Mouse (Mus musculus): ENCODE data around the gene Zfp2. TPM values are rescaled to one million over a fixed set of nuclear protein-coding genes. Genes with fewer than 3 reads are reported as not detected.

The Zfp2 gene
- polyA plus RNA-seq, 1 experiment from 2014 or later: 59.9 TPM

Other genes starting within 250 kb of the Zfp2 start
- 61.3 and 83.5 TPM in 2 replicates for gene Zfp354c, start 88.4 kb downstream of the Zfp2 start, polyA plus RNA-seq (2014; fragmentation: Nextera tagmentation; extraction: Ambion mirVana)
- gene Zfp879, start 74.6 kb downstream of the Zfp2 start, polyA plus RNA-seq (2014; fragmentation: Nextera tagmentation; extraction: Ambion mirVana): 1.6 and 1.9 TPM in 2 replicates
- gene Grm6, start 65.5 kb downstream of the Zfp2 start, polyA plus RNA-seq (2014; fragmentation: Nextera tagmentation; extraction: Ambion mirVana): not detected in 2 replicates
- 12.5 and 15.7 TPM in 2 replicates for gene Zfp454, start 28.5 kb downstream of the Zfp2 start, polyA plus RNA-seq (2014; fragmentation: Nextera tagmentation; extraction: Ambion mirVana)
- gene Zfp354b, start 15.5 kb upstream of the Zfp2 start, polyA plus RNA-seq (2014; fragmentation: Nextera tagmentation; extraction: Ambion mirVana): 4.3 and 4.5 TPM in 2 replicates
- not detected in 2 replicates for gene 4933414I15Rik, start 27.6 kb upstream of the Zfp2 start, polyA plus RNA-seq (2014; fragmentation: Nextera tagmentation; extraction: Ambion mirVana)
- not detected in 2 replicates for gene Prop1, start 37.6 kb upstream of the Zfp2 start, polyA plus RNA-seq (2014; fragmentation: Nextera tagmentation; extraction: Ambion mirVana)
- not detected in 2 replicates for gene Olfr1378, start 50.4 kb upstream of the Zfp2 start, polyA plus RNA-seq (2014; fragmentation: Nextera tagmentation; extraction: Ambion mirVana)
- not detected in 2 replicates for gene Olfr1377, start 65.8 kb upstream of the Zfp2 start, polyA plus RNA-seq (2014; fragmentation: Nextera tagmentation; extraction: Ambion mirVana)
- gene Olfr51, start 87.4 kb upstream of the Zfp2 start, polyA plus RNA-seq (2014; fragmentation: Nextera tagmentation; extraction: Ambion mirVana): not detected in 2 replicates
- not detected in 2 replicates for gene Olfr54, start 98.1 kb upstream of the Zfp2 start, polyA plus RNA-seq (2014; fragmentation: Nextera tagmentation; extraction: Ambion mirVana)
- gene Olfr1375, start 131.9 kb upstream of the Zfp2 start, polyA plus RNA-seq (2014; fragmentation: Nextera tagmentation; extraction: Ambion mirVana): not detected in 2 replicates
- gene Zfp354a, start 143.1 kb upstream of the Zfp2 start, polyA plus RNA-seq (2014; fragmentation: Nextera tagmentation; extraction: Ambion mirVana): 15.6 and 16.5 TPM in 2 replicates